Mouse (Mus musculus) embryonic facial prominence, embryonic 11.5 days (tissue): ENCODE results near the gene Lamc3. TPM values are rescaled to one million over a fixed set of nuclear protein-coding genes. Genes with fewer than 3 reads are reported as not detected.

ENCODE experiments used
- ATAC-seq: fragments of 200-750 bp; cut with Nextera tagmentation; replicated peaks from 2 replicates; pipeline ENCODE4 v1.8.0; 2017; ENCODE audit warnings: low read depth; ENCODE audit not compliant: insufficient number of reproducible peaks, low FRiP score, low TSS enrichment
- DNase-seq: peaks from one replicate; pipeline ENCODE4 v3.0.0-alpha.2; 2015; ENCODE audit warnings: low spot score
- H3K27ac ChIP-seq: fragments of 300-500 bp; sonication (generic); replicated peaks from 2 replicates; pipeline ENCODE4 v1.5.1; 2014; ENCODE audit warnings: mild to moderate bottlenecking, low read depth, low read length, control low read depth
- H3K27me3 ChIP-seq: fragments of 300-500 bp; sonication (generic); 2 replicates; pipeline ENCODE4 v1.6.1; 2014; ENCODE audit warnings: mild to moderate bottlenecking, low read length, moderate library complexity, mixed read lengths; ENCODE audit not compliant: control insufficient read depth, insufficient read depth
- H3K36me3 ChIP-seq: fragments of 300-500 bp; sonication (generic); replicated peaks from 2 replicates; pipeline ENCODE4 v1.6.1; 2014; ENCODE audit warnings: low read depth, mild to moderate bottlenecking, low read length, moderate library complexity, mixed read lengths; ENCODE audit not compliant: control insufficient read depth, insufficient read depth
- H3K4me1 ChIP-seq: fragments of 300-500 bp; sonication (generic); 2 replicates; pipeline ENCODE4 v1.6.1; 2014; ENCODE audit warnings: low read length, mixed read lengths; ENCODE audit not compliant: control insufficient read depth, insufficient read depth
- H3K4me2 ChIP-seq: fragments of 300-500 bp; sonication (generic); 2 replicates; pipeline ENCODE4 v1.6.1; 2014; ENCODE audit warnings: low read depth, mild to moderate bottlenecking, control low read depth, low read length, moderate library complexity
- H3K4me3 ChIP-seq: fragments of 300-500 bp; sonication (generic); 2 replicates; pipeline ENCODE4 v1.5.1; 2014; ENCODE audit warnings: low read depth, low read length, control low read depth
- H3K9ac ChIP-seq: fragments of 300-500 bp; sonication (generic); replicated peaks from 2 replicates; pipeline ENCODE4 v1.6.1; 2014; ENCODE audit warnings: mild to moderate bottlenecking, control low read depth, low read length
- H3K9me3 ChIP-seq: fragments of 300-500 bp; sonication (generic); replicated peaks from 2 replicates; pipeline ENCODE4 v1.6.1; 2016; ENCODE audit warnings: mild to moderate bottlenecking, low read length, inconsistent platforms, mixed read lengths; ENCODE audit not compliant: control insufficient read depth
- WGBS: fragments of 180-500 bp; shearing (Covaris S2); extraction: QIAGEN DNeasy Blood & Tissue Kit; methylation state at CpG from one replicate; pipeline ENCODE4 v1.1.7; 2014; 5-methylcytosine and 5-hydroxymethylcytosine counted together
- polyA plus RNA-seq: library from polyadenylated mRNA; unstranded; fragments of >200 nt; fragmentation: Nextera tagmentation; extraction: Ambion mirVana; gene quantifications from 2 replicates; pipeline ENCODE4 v1.2.1, GENCODE M21; 2014

Lamc3 gene
- polyA plus RNA-seq, 1 experiment from 2014 or later, result 0.84 TPM

DNA sequence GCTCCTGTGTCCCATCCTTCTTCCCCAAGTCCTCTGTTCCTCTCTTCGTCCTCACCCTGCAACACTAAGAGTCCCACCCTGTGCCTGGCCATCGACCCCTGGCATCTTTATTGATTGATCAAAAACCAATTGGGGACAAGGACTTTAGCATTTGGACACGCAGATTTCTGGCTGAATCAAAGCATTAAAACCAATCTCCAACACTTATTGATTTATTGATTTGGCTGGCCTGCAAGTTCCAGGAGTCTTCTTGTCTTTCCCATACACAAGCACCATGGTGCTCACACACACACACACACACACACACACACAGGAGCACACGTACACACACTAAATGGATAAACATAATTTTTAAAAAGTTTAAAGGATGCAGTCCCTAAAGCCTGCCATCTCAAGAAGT is 55.9 kb downstream of the Lamc3 start:
- H3K27me3 ChIP-seq, result no peaks in the 10 kb centered on the region
- H3K9me3 ChIP-seq, result no peaks in the 10 kb centered on the region
- 79% methylated on average over 4 of the region's 4 CpGs for WGBS
- no peak for ATAC-seq
- no peaks in the 10 kb centered on the region for H3K4me1 ChIP-seq
- no peak overlapping the region for H3K9ac ChIP-seq
- DNase-seq, result no peak
- H3K27ac ChIP-seq, result no peak overlapping the region
- no peaks in the 10 kb centered on the region for H3K36me3 ChIP-seq
- H3K4me2 ChIP-seq, result no peak overlapping the region
- no peak overlapping the region for H3K4me3 ChIP-seq

- Histone ChIP-seq H3K4me1 (no peaks in the 10 kb centered on the region), H3K9me3 (no peaks in the 10 kb centered on the region), H3K36me3 (no peaks in the 10 kb centered on the region), H3K27ac (no peak overlapping the region), H3K4me3 (no peak overlapping the region), H3K9ac (no peak overlapping the region), H3K27me3 (no peaks in the 10 kb centered on the region), H3K4me2 (no peak overlapping the region)
- WGBS, result 74% methylated on average over 2 of the region's 2 CpGs
- DNase-seq (no peak), ATAC-seq (no peak)
Measured at GRCm38 (mm10) chr2:31945580-31945979, 58.5 kb downstream of the Lamc3 start.

DNA sequence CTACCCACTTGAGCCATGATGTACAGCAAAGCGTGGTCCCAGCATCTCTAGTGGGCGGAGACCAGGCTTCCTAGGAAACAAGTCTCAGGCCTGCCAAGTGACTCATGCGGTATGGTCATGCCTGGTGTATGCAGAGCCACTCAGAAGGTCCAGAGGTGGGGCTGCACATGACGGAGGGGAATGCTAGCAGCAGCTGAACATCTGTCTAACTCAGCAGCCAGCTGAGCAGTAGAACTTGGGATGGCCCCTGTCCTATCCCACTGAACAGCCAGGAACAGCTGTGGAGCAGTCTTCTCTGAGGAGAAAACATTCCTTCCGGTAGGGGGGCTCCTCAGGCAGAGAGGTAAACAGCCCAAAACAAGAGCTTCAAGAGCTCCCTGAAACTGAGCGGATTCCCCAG is 61.3 kb downstream of the Lamc3 start:
- WGBS, result 82% methylated on average over 6 of the region's 6 CpGs
- no peaks in the 10 kb centered on the region for H3K27me3 ChIP-seq
- ATAC-seq (no peak), DNase-seq (no peak)
- no peak overlapping the region for H3K4me2 ChIP-seq
- H3K36me3 ChIP-seq, result no peaks in the 10 kb centered on the region; the same call in none of the 2 replicates
- no peak overlapping the region for H3K9ac ChIP-seq
- H3K4me1 ChIP-seq, result no peaks in the 10 kb centered on the region
- H3K9me3 ChIP-seq, result no peaks in the 10 kb centered on the region
- H3K4me3 ChIP-seq, result no peak overlapping the region
- no peak overlapping the region for H3K27ac ChIP-seq

GRCm38 (mm10) chr2:31948801-31949200 is 61.7 kb downstream of the Lamc3 start:
- no peak for DNase-seq

GRCm38 (mm10) chr2:31950058-31950871 is 63.2 kb downstream of the Lamc3 start, which contains the start of gene Aif1l:
Gene Aif1l, plus strand, starts transcription at chr2:31950139.
- Histone ChIP-seq H3K4me1 (no peaks in the 10 kb centered on the region), H3K9ac (peak within 1 kb of the TSS; percentile 83), H3K27me3 (no peaks in the 10 kb centered on the region), H3K4me3 (peak within 1 kb of the TSS; percentile 83), H3K27ac (no peak within 1 kb of the TSS), H3K4me2 (peak within 1 kb of the TSS; percentile 90), H3K36me3 (no peaks in the 10 kb centered on the region; the same call in none of the 2 replicates), H3K9me3 (no peaks in the 10 kb centered on the region)
- under 1% methylated on average over 66 of the region's 66 CpGs for WGBS
- ATAC-seq (peak; percentile 71), DNase-seq (peak; percentile 87)

More at GRCm38 (mm10) chr2:31948801-31949200, 61.7 kb downstream of the Lamc3 start:
- ATAC-seq, result no peak
- H3K9me3 ChIP-seq, result no peaks in the 10 kb centered on the region
- no peaks in the 10 kb centered on the region for H3K27me3 ChIP-seq
- no peaks in the 10 kb centered on the region for H3K4me1 ChIP-seq
- H3K27ac ChIP-seq, result no peak overlapping the region
- 64% methylated on average over 6 of the region's 6 CpGs for WGBS
- H3K36me3 ChIP-seq, result no peaks in the 10 kb centered on the region; the same call in none of the 2 replicates
- no peak overlapping the region for H3K4me3 ChIP-seq
- H3K4me2 ChIP-seq, result no peak overlapping the region
- H3K9ac ChIP-seq, result no peak overlapping the region

DNA sequence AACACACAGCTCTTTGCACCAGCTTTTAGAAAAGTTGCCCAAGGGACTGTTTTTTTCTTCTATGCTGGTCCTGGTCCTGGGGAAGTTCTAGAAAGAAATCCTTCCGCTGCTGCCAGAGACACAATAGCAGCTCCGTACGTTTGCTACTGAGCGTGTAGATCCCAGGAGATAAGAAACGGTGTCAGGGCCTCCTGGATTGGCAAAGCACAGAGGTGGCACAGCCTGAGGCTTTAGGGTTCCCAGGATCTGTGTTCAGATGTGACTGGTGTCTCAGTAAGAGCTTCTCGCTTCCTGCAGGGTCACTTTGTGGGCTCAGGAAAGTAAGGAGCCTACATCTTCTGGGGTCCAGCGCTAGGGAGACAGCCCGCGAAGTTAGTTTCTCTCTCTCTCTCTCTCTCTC is 63.9 kb downstream of the Lamc3 start:
- 15% methylated on average over 9 of the region's 9 CpGs for WGBS
- Histone ChIP-seq H3K9me3 (no peaks in the 10 kb centered on the region), H3K4me1 (no peaks in the 10 kb centered on the region), H3K4me3 (peak overlapping the region; percentile 83), H3K9ac (peak overlapping the region; percentile 83), H3K4me2 (peak overlapping the region; percentile 90), H3K27ac (no peak overlapping the region), H3K36me3 (no peaks in the 10 kb centered on the region; the same call in none of the 2 replicates), H3K27me3 (no peaks in the 10 kb centered on the region)
- peak; percentile 46 for DNase-seq
- no peak for ATAC-seq

DNA sequence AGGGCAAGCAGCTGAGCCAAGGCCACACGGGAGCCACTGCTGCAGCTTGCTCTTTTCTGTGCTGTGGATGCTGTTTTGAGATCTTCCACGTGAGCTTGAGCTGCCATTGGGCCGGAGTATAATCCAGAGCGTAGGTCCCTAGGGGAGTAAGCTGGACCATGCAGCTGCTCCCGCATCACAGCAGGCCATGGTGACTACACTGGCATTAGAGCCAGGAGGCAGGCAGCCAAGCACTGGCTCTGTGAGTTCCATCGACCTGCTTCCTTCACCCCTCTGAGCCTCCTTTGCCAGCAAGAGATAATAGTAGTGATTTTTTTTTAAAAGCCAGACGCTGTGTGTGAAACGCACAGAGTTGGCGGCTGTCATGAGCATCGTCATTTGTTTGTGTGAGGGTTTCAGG is 65.1 kb downstream of the Lamc3 start:
- Histone ChIP-seq H3K36me3 (no peaks in the 10 kb centered on the region; the same call in none of the 2 replicates), H3K9me3 (no peaks in the 10 kb centered on the region), H3K27me3 (no peaks in the 10 kb centered on the region), H3K27ac (no peak overlapping the region), H3K4me1 (no peaks in the 10 kb centered on the region), H3K4me3 (no peak overlapping the region), H3K4me2 (no peak overlapping the region), H3K9ac (peak overlapping the region; percentile 25; the same call in 1 of the 2 replicates)
- WGBS, result 88% methylated on average over 10 of the region's 10 CpGs
- DNase-seq, result no peak
- no peak for ATAC-seq

- H3K4me2 ChIP-seq, result no peak overlapping the region
- DNase-seq (no peak), ATAC-seq (no peak)
- H3K4me1 ChIP-seq, result no peaks in the 10 kb centered on the region
- H3K9ac ChIP-seq, result no peak overlapping the region
- H3K9me3 ChIP-seq, result no peaks in the 10 kb centered on the region
- H3K27me3 ChIP-seq, result no peaks in the 10 kb centered on the region
- WGBS, result 90% methylated on average over 3 of the region's 3 CpGs
- no peak overlapping the region for H3K27ac ChIP-seq
- H3K4me3 ChIP-seq, result no peak overlapping the region
- H3K36me3 ChIP-seq, result no peaks in the 10 kb centered on the region; the same call in none of the 2 replicates
Measured at GRCm38 (mm10) chr2:31952725-31953124, 65.6 kb downstream of the Lamc3 start.
